8 mouse cellular contexts compared by ENCODE assay signal in the genomic region with DNA sequence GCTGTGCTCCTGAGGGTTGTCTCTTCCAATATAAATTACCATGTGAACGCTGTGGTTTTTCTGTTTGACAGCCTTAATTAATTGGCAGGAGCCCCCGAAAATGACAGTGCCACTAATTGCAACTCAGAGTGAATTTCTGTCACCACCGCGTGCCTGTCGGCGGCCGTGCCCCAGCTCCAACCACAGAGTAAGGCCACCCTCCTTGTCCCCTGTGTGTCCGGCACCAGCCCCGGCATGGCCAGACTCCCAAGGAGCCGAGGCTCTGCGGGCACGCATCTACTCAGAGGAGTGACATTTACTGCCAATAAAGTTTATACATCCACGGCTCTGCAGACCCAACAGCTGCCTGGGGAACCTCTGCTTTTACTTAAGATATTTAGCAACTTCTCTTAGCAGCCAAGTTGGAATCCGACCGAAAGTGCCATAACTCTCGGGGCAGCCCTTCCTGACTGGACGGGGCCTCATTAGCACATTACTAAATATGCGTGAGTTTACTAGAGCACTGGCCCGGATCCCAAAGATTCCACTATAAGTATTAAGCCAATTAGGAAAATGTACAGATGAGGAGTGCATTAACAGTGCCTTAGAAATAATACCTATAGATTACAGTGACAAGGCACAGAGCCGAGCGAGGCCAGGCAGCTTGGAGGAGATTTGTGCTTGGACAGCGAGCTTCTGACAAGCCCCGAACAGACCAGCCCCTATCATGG.
DNase-seq lines count a peak whose midpoint lies in the region; ATAC-seq and TF ChIP-seq lines count a peak whose summit lies in the region.
"Had no signal": no experiment of that assay in that cellular context is flagged by ENCODE, and none has a peak within 500 bp of the region (broad histone marks: within the 10 kb centered on the region; RNA-seq: fewer than 3 reads in every experiment).

No protein-coding gene starts in this region.

- H3K27ac ChIP-seq in left cerebral cortex, adult 2 months, result no peak overlapping the region; the same call in 1 of the 2 replicates
- H3K27ac ChIP-seq in forebrain, embryonic 13.5 days, result peak overlapping the region; percentile 68
- no peak overlapping the region for H3K27ac ChIP-seq in midbrain, postnatal 0 days (ENCODE audit: low read depth, low read length)

- peak; percentile 41 for ATAC-seq in forebrain, embryonic 13.5 days
- no peak; the same call in 1 of the 2 replicates for ATAC-seq in midbrain, postnatal 0 days (ENCODE audit: low FRiP score)
- no peak for ATAC-seq in erythroid progenitor cell, adult 5-6 weeks (replicated peaks; ENCODE audit: low FRiP score, poor library complexity, severe bottlenecking)

- 0 out of 2 replicates have a peak overlapping the region, but pooled peaks have one; percentile 41 for H3K9ac ChIP-seq in forebrain, embryonic 13.5 days
- H3K9ac ChIP-seq in midbrain, postnatal 0 days (replicated peaks; ENCODE audit: low read length, poor library complexity, severe bottlenecking), result no peak overlapping the region

- peaks cover 61% of the 10 kb centered on the region for H3K27me3 ChIP-seq in forebrain, embryonic 13.5 days
- no peaks in the 10 kb centered on the region for H3K27me3 ChIP-seq in midbrain, postnatal 0 days (ENCODE audit: insufficient read depth, low read length)

- no peak overlapping the region for H3K4me3 ChIP-seq in left cerebral cortex, adult 2 months
- H3K4me3 ChIP-seq in forebrain, embryonic 13.5 days, result no peak overlapping the region
- H3K4me3 ChIP-seq in midbrain, postnatal 0 days (ENCODE audit: low read depth, low read length), result no peak overlapping the region

- H3K36me3 ChIP-seq in forebrain, embryonic 13.5 days (ENCODE audit: poor library complexity, severe bottlenecking), result no peaks in the 10 kb centered on the region
- H3K36me3 ChIP-seq in midbrain, postnatal 0 days (ENCODE audit: insufficient read depth, low read length), result no peaks in the 10 kb centered on the region; the same call in 1 of the 2 replicates

- intact Hi-C loops in left cerebral cortex, postnatal 25 days (cut with DNase I), result no loop called here
- intact Hi-C loops in left cerebral cortex, adult 2 months (cut with DNase I), result loop anchor here (5.0 kb wide), 1 partner anchor 202 kb away; no protein-coding TSS in a partner anchor

- H3K4me2 ChIP-seq in forebrain, embryonic 13.5 days, result peak overlapping the region; percentile 36
- no peak overlapping the region for H3K4me2 ChIP-seq in midbrain, postnatal 0 days (ENCODE audit: low read depth, low read length, poor library complexity, severe bottlenecking)

- no peak for TF ChIP-seq CTCF in left cerebral cortex, adult 2 months (IDR thresholded peaks at IDR 0.05)
- no peak for TF ChIP-seq CTCF in midbrain, postnatal 0 days (IDR thresholded peaks at IDR 0.05)

- H3K9me3 ChIP-seq in forebrain, embryonic 13.5 days (replicated peaks), result no peaks in the 10 kb centered on the region
- no peaks in the 10 kb centered on the region for H3K9me3 ChIP-seq in midbrain, postnatal 0 days (ENCODE audit: low read length)

- H3K4me1 ChIP-seq in forebrain, embryonic 13.5 days, result peaks cover 49% of the 10 kb centered on the region
- H3K4me1 ChIP-seq in midbrain, postnatal 0 days (ENCODE audit: insufficient read depth, low read length), result peaks cover 17% of the 10 kb centered on the region; the same call in 1 of the 2 replicates

- 31% methylated on average over 23 of the region's 23 CpGs for WGBS in forebrain, embryonic 13.5 days
- WGBS in midbrain, postnatal 0 days, result 58% methylated on average over 23 of the region's 23 CpGs

- peak; percentile 4 to 14 for DNase-seq in left cerebral cortex, postnatal 25 days (ENCODE audit: low spot score in 2 of 2)
- DNase-seq in left cerebral cortex, adult 2 months (ENCODE audit: extremely low spot score in 1 of 2, low spot score in 2 of 2), result no peak
- peak; percentile 19 for DNase-seq in layer of hippocampus, adult 9-11 months
- DNase-seq in midbrain, postnatal 0 days (ENCODE audit: low spot score), result peak; percentile 67
- DNase-seq in kidney, postnatal 36 days, result no peak
- DNase-seq: thymus, adult 18-20 months had no signal

Comparison
In these comparisons a context has a peak if more than half of its experiments do, and no peak if none do; other contexts are left out.
1. DNase-seq: peak in left cerebral cortex, postnatal 25 days (2 of 2), layer of hippocampus, adult 9-11 months (single experiment) and midbrain, postnatal 0 days (single experiment); none in left cerebral cortex, adult 2 months (0 of 2) and kidney, postnatal 36 days (0 of 2).